Mouse (Mus musculus) embryonic facial prominence, embryonic 14.5 days (tissue): Measurements from ENCODE around the gene Smg9. TPM values are rescaled to one million over a fixed set of nuclear protein-coding genes. Genes with fewer than 3 reads are reported as not detected.

Source experiments
- ATAC-seq: fragments of 200-750 bp; cut with Nextera tagmentation; 2 replicates; pipeline ENCODE4 v1.8.0; 2017; ENCODE audit warnings: low read depth, moderate number of reproducible peaks, moderate TSS enrichment
- DNase-seq: peaks from one replicate; pipeline ENCODE4 v3.0.0-alpha.2; 2015; ENCODE audit warnings: low spot score
- H3K27ac ChIP-seq: fragments of 300-500 bp; sonication (generic); replicated peaks from 2 replicates; pipeline ENCODE4 v1.5.1; 2014; ENCODE audit warnings: low read depth, mild to moderate bottlenecking, low read length, moderate library complexity
- H3K27me3 ChIP-seq: fragments of 300-500 bp; sonication (generic); replicated peaks from 2 replicates; pipeline ENCODE4 v1.6.1; 2014; ENCODE audit warnings: low read length; ENCODE audit not compliant: control insufficient read depth, insufficient read depth
- H3K36me3 ChIP-seq: fragments of 300-500 bp; sonication (generic); 2 replicates; pipeline ENCODE4 v1.6.1; 2014; ENCODE audit warnings: low read length, mixed read lengths; ENCODE audit not compliant: control insufficient read depth, insufficient read depth
- H3K4me1 ChIP-seq: fragments of 300-500 bp; sonication (generic); 2 replicates; pipeline ENCODE4 v1.6.1; 2014; ENCODE audit warnings: antibody characterized with exemption, low read length; ENCODE audit not compliant: control insufficient read depth, insufficient read depth
- H3K4me2 ChIP-seq: fragments of 300-500 bp; sonication (generic); 2 replicates; pipeline ENCODE4 v1.6.1; 2014; ENCODE audit warnings: low read depth, mild to moderate bottlenecking, low read length, moderate library complexity, mixed read lengths
- H3K4me3 ChIP-seq: fragments of 300-500 bp; sonication (generic); 2 replicates; pipeline ENCODE4 v1.5.1; 2014; ENCODE audit warnings: low read depth, mild to moderate bottlenecking, low read length
- H3K9ac ChIP-seq: fragments of 300-500 bp; sonication (generic); 2 replicates; pipeline ENCODE4 v1.6.1; 2014; ENCODE audit warnings: low read depth, mild to moderate bottlenecking, low read length, moderate library complexity, mixed read lengths
- H3K9me3 ChIP-seq: fragments of 300-500 bp; sonication (generic); 2 replicates; pipeline ENCODE4 v1.6.1; 2016; ENCODE audit warnings: low read length; ENCODE audit not compliant: control insufficient read depth
- WGBS: fragments of 180-500 bp; shearing (Covaris S2); extraction: QIAGEN DNeasy Blood & Tissue Kit; methylation state at CpG from one replicate; pipeline ENCODE4 v1.1.7; 2014; 5-methylcytosine and 5-hydroxymethylcytosine counted together
- polyA plus RNA-seq: library from polyadenylated mRNA; unstranded; fragments of >200 nt; fragmentation: Nextera tagmentation; extraction: Ambion mirVana; gene quantifications from 2 replicates; pipeline ENCODE4 v1.2.1, GENCODE M21; 2014

Gene Smg9
- polyA plus RNA-seq, 1 experiment from 2014 or later = 17.6 TPM

DNA sequence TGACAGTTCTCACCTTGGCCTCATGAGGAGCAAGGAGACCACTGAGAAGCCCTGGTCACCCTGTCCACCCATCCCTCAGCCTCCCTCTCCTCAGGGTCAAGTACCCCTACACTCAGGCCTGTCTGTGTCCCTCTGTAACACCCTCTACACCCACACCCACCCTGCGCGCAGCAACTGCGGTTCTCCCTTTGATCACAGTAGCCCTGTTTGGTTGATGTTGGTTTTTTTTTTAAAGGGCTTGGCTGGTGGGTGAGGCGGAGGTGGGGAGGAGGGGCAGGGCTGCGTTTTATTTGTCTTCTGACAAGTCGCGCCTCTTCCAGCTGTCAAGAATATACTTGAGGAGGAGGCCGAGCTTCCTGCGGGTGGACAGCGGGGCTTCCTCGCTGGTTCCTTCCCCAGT, 32.3 kb downstream of the Smg9 start:
- no peak for ATAC-seq
- DNase-seq = no peak
- no peaks in the 10 kb centered on the region for H3K36me3 ChIP-seq
- WGBS = 70% methylated on average over 11 of the region's 11 CpGs
- H3K4me3 ChIP-seq = no peak overlapping the region
- no peak overlapping the region for H3K27ac ChIP-seq
- H3K4me1 ChIP-seq = no peaks in the 10 kb centered on the region
- no peak overlapping the region for H3K4me2 ChIP-seq
- H3K9ac ChIP-seq = no peak overlapping the region
- peaks cover 4% of the 10 kb centered on the region; the same call in 1 of the 2 replicates for H3K27me3 ChIP-seq
- no peaks in the 10 kb centered on the region; the same call in 1 of the 2 replicates for H3K9me3 ChIP-seq

DNA sequence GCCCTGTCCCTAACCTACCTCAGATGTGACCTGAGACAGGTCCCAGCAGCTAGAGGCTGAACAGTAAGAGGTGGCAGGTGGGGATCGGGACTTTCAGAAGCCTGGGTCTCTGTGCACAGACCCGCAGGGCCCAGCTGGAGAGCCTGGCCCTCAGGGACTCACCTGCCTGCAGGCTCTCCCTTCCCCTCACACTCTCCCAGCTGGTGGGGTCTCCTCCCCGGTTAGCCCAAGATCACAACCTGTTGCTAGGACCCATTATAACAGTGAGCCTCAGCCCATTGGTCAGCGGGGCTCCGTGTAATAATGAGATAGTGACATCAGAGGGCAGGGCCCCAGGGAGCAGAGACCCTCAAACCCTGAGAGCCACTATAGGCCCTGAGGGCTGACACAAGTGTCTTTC, 35.9 kb downstream of the Smg9 start:
- no peak overlapping the region for H3K4me2 ChIP-seq
- H3K27me3 ChIP-seq = peaks cover 4% of the 10 kb centered on the region; the same call in 1 of the 2 replicates
- no peak for ATAC-seq
- H3K9me3 ChIP-seq = no peaks in the 10 kb centered on the region; the same call in 1 of the 2 replicates
- no peaks in the 10 kb centered on the region for H3K4me1 ChIP-seq
- H3K9ac ChIP-seq = no peak overlapping the region
- no peak overlapping the region for H3K27ac ChIP-seq
- WGBS = 83% methylated on average over 5 of the region's 5 CpGs
- H3K36me3 ChIP-seq = no peaks in the 10 kb centered on the region
- H3K4me3 ChIP-seq = no peak overlapping the region
- no peak for DNase-seq

DNA sequence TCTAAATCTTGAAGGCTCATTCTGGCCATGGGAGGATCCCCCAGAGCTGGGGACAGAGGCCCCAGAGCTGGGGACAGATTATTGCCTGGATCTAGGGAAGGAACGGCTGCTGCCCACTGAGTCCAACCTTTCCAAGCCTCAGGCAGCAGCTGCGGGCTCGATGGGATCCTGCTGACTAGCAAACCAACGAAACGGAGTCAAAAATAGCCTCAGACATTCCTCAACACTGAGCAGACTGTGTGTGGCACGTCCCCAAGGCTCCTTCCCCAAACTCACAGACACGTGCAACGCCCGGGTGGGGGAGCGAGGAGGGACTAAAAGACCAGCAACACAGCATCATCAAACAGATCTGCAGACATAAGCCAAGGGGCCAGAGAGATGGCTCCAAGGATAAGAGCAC, 38.6 kb downstream of the Smg9 start:
- Histone ChIP-seq H3K4me2 (no peak overlapping the region), H3K36me3 (no peaks in the 10 kb centered on the region), H3K4me1 (no peaks in the 10 kb centered on the region), H3K9me3 (no peaks in the 10 kb centered on the region; the same call in 1 of the 2 replicates), H3K9ac (no peak overlapping the region), H3K4me3 (no peak overlapping the region), H3K27me3 (no peaks in the 10 kb centered on the region), H3K27ac (no peak overlapping the region)
- ATAC-seq (peak; percentile 48; the same call in 1 of the 2 replicates), DNase-seq (peak; percentile 55)
- 48% methylated on average over 10 of the region's 10 CpGs for WGBS

DNA sequence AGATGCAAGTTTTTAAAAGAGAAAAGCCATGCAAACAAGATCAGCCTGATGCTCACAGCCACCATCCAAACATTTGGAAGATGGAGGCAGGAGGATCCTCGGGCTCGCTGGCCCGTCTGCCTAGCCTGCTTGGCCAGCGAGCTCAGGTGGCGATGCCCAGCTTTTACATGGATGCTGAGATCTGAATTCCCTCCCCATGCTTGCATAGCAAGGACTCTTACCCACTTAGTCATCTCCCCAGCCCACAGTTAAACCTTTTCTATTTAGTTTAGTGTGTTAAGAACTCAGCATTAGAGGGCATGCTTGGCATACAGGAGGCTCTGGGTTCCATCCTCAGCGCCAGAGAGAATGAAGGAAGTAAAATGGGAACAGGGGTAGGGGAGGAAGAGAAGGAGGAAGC, 39.8 kb downstream of the Smg9 start:
- WGBS = 77% methylated on average over 6 of the region's 6 CpGs
- Histone ChIP-seq H3K4me3 (no peak overlapping the region), H3K36me3 (no peaks in the 10 kb centered on the region), H3K4me1 (no peaks in the 10 kb centered on the region), H3K27me3 (no peaks in the 10 kb centered on the region), H3K27ac (no peak overlapping the region), H3K9ac (no peak overlapping the region), H3K4me2 (no peak overlapping the region), H3K9me3 (no peaks in the 10 kb centered on the region)
- ATAC-seq (no peak), DNase-seq (no peak)

DNA sequence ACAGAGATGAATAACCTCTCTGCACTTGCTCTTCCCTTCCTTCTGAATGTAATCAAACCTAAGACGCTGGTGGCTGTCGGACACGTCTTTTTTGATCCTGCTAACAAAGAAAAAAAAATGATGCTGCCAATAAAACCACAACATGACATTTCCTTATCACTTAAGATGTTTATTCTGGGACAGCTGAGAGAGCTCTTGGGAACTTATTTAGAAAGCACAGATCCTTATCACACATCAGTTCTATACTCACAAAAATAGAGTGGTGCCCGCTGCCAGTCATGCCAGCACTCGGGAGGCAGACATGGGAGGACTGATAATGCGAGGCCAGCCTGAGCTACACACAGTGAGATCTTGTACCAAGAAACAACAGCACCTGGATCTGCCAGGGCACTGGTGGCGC, 40.5 kb downstream of the Smg9 start:
- Histone ChIP-seq H3K36me3 (no peaks in the 10 kb centered on the region), H3K4me3 (no peak overlapping the region), H3K4me2 (no peak overlapping the region), H3K27ac (no peak overlapping the region), H3K4me1 (no peaks in the 10 kb centered on the region), H3K9ac (no peak overlapping the region), H3K9me3 (no peaks in the 10 kb centered on the region), H3K27me3 (no peaks in the 10 kb centered on the region)
- no peak for ATAC-seq
- DNase-seq = no peak
- 78% methylated on average over 7 of the region's 7 CpGs for WGBS

DNA sequence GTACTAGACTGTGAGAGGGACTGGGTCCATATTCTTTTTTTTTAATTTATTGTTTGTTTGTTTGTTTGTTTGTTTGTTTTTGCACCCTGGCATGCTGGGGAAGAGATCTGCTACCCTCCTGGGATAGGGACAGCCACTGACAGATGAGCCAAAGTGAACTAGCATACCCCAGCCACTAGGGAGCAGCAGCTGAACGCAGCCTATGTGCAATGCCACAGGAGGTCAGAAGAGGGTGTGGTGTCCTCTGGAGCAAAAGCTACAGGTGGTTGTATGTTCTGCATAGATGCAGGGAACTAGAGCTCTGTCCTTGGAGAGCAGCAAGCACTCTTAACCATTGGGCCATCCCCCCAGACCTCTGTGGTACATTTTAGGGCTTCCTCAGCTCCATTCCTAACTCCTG, 42.4 kb downstream of the Smg9 start:
- ATAC-seq = peak; percentile 28; the same call in 1 of the 2 replicates
- Histone ChIP-seq H3K36me3 (no peaks in the 10 kb centered on the region), H3K4me3 (no peak overlapping the region), H3K9ac (no peak overlapping the region), H3K9me3 (no peaks in the 10 kb centered on the region), H3K27ac (no peak overlapping the region), H3K4me1 (no peaks in the 10 kb centered on the region), H3K4me2 (no peak overlapping the region), H3K27me3 (no peaks in the 10 kb centered on the region)
- DNase-seq = peak; percentile 67
- WGBS = 11% methylated on average over 1 of the region's 1 CpGs

DNA sequence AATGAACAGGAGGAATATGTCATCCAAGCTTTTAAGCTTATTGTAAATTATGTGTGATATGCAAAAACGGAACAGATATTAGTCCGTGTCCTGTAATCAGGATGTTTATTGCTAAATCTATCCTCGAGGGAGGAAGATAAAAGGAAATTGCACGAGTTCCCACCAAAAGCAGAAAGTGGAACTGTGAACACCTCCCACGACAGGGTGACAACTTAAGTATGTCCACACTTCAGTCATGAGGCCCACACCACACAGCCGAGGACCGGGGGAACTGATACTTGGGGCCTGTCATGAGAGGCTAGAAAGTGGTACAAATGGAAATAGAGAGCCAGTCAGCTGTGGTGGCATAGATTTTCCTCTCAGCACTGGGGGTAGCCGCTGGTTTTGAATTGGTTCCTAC, 42.9 kb downstream of the Smg9 start:
- DNase-seq (no peak), ATAC-seq (no peak)
- Histone ChIP-seq H3K4me1 (no peaks in the 10 kb centered on the region), H3K36me3 (no peaks in the 10 kb centered on the region), H3K9ac (no peak overlapping the region), H3K27me3 (no peaks in the 10 kb centered on the region), H3K9me3 (no peaks in the 10 kb centered on the region), H3K27ac (no peak overlapping the region), H3K4me3 (no peak overlapping the region), H3K4me2 (no peak overlapping the region)
- WGBS = 72% methylated on average over 8 of the region's 8 CpGs

DNA sequence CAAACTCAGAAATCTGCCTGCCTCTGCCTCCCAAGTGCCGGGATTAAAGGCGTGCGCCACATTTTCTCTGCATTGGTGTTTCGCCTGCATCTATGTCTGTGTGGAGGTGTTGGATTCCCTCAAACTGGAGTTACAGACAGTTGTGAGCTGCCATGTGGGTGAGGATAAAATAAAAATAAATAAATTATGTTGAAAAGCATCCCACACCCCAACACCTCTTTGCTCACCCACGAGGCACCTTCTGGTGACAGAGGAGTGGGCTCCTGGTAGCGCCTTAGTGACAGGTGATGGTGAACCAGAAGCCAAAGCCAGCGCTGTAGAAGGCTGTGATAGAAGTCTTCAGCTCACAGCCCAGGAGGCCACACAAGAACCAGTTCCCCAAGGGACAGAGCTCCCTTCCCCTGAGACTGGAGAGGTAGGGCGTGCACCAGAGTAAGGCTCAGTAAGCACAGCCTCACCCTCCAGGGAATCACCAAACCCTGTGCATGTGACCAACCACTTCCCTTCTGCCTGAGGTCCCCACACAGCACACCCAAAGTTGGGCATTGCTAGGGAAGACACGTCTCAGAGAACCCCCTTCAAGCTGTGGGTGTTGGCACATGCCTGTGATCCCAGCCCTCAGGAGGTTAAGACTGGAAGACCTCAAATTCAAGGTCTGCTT, 46.0 kb downstream of the Smg9 start:
- no peaks in the 10 kb centered on the region for H3K36me3 ChIP-seq
- H3K4me3 ChIP-seq = no peak overlapping the region
- H3K9ac ChIP-seq = no peak overlapping the region
- H3K27ac ChIP-seq = no peak overlapping the region
- DNase-seq (no peak), ATAC-seq (no peak)
- no peaks in the 10 kb centered on the region for H3K9me3 ChIP-seq
- 88% methylated on average over 9 of the region's 9 CpGs for WGBS
- no peaks in the 10 kb centered on the region for H3K4me1 ChIP-seq
- no peak overlapping the region for H3K4me2 ChIP-seq
- H3K27me3 ChIP-seq = no peaks in the 10 kb centered on the region

DNA sequence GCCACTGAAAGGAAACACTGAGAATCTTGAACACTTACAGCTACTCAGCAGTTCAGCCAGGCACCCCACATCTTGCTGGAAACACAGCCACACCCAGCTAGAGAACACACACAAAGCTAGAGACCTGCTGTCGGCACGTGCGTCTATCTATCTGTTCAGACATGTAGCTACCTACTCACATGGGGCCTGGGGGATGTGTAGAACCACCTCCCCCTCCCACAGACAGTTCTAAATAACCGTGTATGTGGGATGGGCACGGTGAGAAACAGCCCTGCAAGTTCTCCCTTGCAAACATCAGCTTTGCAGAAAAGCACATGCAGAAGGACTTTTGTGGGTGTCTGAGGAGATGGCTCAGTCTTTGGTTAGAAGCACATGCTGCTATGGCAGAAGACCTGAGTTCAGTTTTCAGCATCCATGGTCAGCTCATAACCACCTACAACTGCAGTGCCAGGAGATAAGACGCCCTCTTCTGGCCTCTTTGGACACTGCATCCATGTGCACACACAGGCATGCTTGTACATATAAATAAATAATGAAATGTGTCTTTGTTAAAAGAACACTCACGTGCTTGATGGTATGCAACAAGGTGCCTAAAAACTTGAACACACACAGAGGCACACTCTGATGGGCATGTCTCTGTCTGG, 47.4 kb downstream of the Smg9 start:
- 68% methylated on average over 7 of the region's 7 CpGs for WGBS
- DNase-seq (peak; percentile 62), ATAC-seq (peak; percentile 65)
- H3K9me3 ChIP-seq = no peaks in the 10 kb centered on the region
- H3K4me3 ChIP-seq = no peak overlapping the region
- no peaks in the 10 kb centered on the region for H3K27me3 ChIP-seq
- H3K4me2 ChIP-seq = no peak overlapping the region
- H3K27ac ChIP-seq = no peak overlapping the region
- H3K9ac ChIP-seq = no peak overlapping the region
- no peaks in the 10 kb centered on the region for H3K36me3 ChIP-seq
- no peaks in the 10 kb centered on the region for H3K4me1 ChIP-seq
